Mouse (Mus musculus): ENCODE measurements at regions not wholly inside any gene's neighbourhood (a gene's known extent, or its start where the extent isn't known, plus 50 kb on each side); places are given as distances from the start of the nearest gene placed in this dataset.

DNA sequence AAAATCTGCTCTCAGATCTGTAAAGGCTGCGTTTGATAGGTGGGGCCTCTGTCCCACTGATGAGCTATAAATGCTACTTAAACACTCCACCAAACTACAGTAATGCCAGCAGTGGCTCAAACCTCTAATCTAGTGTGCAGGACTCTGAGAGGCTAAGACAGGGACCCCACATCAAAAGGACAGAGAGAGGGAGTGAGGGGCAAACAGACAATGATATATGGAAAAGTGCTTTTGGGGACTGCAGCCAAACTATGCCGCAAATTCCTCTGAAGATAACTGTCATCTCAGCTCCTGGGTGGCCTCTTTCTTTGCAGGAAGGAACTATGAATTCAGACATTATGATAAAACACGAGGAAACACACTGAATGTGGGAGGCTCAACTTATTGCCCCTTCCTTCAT, 138.9 kb upstream of the Ddit4l start:
- WGBS: 36% methylated on average over 3 of the region's 3 CpGs
- Histone ChIP-seq H3K27ac (peak overlapping the region; percentile 51), H3K9me3 (no peaks in the 10 kb centered on the region), H3K9ac (no peak overlapping the region), H3K4me3 (no peak overlapping the region), H3K4me2 (no peak overlapping the region), H3K27me3 (no peaks in the 10 kb centered on the region), H3K36me3 (no peaks in the 10 kb centered on the region), H3K4me1 (peaks cover 14% of the 10 kb centered on the region; the same call in 1 of the 2 replicates)
- no peak for ATAC-seq (ENCODE audit: insufficient number of reproducible peaks, insufficient read depth, low FRiP score, low TSS enrichment, low read depth)

- Histone ChIP-seq H3K27ac (no peak overlapping the region; the same call in 1 of the 2 replicates), H3K36me3 (no peaks in the 10 kb centered on the region), H3K27me3 (no peaks in the 10 kb centered on the region), H3K4me1 (peaks cover 14% of the 10 kb centered on the region; the same call in 1 of the 2 replicates), H3K9ac (no peak overlapping the region), H3K4me3 (no peak overlapping the region), H3K9me3 (no peaks in the 10 kb centered on the region), H3K4me2 (no peak overlapping the region)
- 28% methylated on average over 4 of the region's 4 CpGs for WGBS
- ATAC-seq (ENCODE audit: insufficient number of reproducible peaks, insufficient read depth, low FRiP score, low TSS enrichment, low read depth): 0 out of 2 replicates have a peak, but pooled peaks have one; percentile 15
Observed at GRCm38 (mm10) chr3:137482971-137483370, 138.4 kb upstream of the Ddit4l start.

- Histone ChIP-seq H3K27ac (no peak overlapping the region), H3K4me1 (no peaks in the 10 kb centered on the region), H3K9me3 (no peaks in the 10 kb centered on the region), H3K9ac (no peak overlapping the region), H3K4me3 (no peak overlapping the region), H3K27me3 (no peaks in the 10 kb centered on the region), H3K4me2 (no peak overlapping the region), H3K36me3 (no peaks in the 10 kb centered on the region)
- no peak for ATAC-seq (ENCODE audit: insufficient number of reproducible peaks, insufficient read depth, low FRiP score, low TSS enrichment, low read depth)
Observed at GRCm38 (mm10) chr3:137489592-137489991, 131.8 kb upstream of the Ddit4l start.

DNA sequence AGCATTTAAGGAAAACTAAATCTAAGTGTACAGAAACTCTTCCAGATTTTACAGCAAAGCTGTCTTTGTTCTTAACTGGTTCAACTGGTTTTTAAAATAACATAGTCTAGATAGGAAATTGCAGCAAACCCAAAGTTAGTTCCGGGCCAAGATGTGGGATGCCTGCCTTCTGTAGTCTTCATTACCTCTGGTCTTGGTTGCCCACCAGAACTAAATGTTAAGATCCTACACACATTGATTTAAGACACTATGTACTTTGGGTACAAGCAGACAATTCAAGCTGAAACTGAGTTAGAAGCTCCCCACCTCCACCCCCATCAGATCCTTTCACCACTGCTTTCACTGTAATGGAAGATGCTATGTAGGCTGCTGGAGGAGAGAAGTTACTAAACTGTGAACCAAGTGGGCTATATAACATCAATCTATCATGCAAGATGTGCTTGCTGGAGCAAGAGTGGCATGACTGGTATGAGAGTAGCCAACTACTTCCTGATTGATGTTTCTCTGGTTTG, 129.8 kb upstream of the Ddit4l start:
- no peak for ATAC-seq (ENCODE audit: insufficient number of reproducible peaks, insufficient read depth, low FRiP score, low TSS enrichment, low read depth)
- Histone ChIP-seq H3K9ac (no peak overlapping the region), H3K36me3 (no peaks in the 10 kb centered on the region), H3K27me3 (no peaks in the 10 kb centered on the region), H3K4me2 (no peak overlapping the region), H3K4me1 (no peaks in the 10 kb centered on the region), H3K4me3 (no peak overlapping the region), H3K27ac (no peak overlapping the region), H3K9me3 (no peaks in the 10 kb centered on the region)
- WGBS: 86% methylated on average over 1 of the region's 1 CpGs

DNA sequence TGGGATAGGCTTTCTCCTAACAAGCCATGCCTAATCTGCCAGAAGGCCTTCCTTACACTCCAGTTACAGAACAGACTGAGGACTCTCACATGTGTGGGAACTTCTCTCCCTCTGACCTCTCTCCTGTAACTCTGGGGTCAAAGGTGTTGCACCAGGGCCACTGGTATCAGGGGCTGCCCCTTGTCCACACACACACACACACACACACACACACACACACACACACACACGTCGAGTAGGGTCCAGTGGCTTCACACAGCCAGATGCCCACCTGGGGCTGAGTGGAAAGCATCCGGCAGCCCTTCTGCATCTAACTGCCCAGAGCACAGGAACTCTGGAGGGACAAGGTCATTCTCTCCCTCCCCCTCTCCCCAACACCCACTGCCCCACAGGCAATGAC, 123.1 kb upstream of the Ddit4l start:
- no peak for ATAC-seq (ENCODE audit: insufficient number of reproducible peaks, insufficient read depth, low FRiP score, low TSS enrichment, low read depth)
- H3K27me3 ChIP-seq: no peaks in the 10 kb centered on the region
- H3K27ac ChIP-seq: no peak overlapping the region
- no peaks in the 10 kb centered on the region for H3K4me1 ChIP-seq
- H3K4me3 ChIP-seq: no peak overlapping the region
- H3K9ac ChIP-seq: no peak overlapping the region
- no peaks in the 10 kb centered on the region for H3K36me3 ChIP-seq
- no peak overlapping the region for H3K4me2 ChIP-seq
- WGBS: 51% methylated on average over 3 of the region's 3 CpGs
- no peaks in the 10 kb centered on the region for H3K9me3 ChIP-seq

- 92% methylated on average over 1 of the region's 1 CpGs for WGBS
- no peak overlapping the region for H3K9ac ChIP-seq
Observed at GRCm38 (mm10) chr3:137511283-137511682, 110.1 kb upstream of the Ddit4l start.

GRCm38 (mm10) chr3:137512411-137512810, 109.0 kb upstream of the Ddit4l start:
- ATAC-seq (ENCODE audit: insufficient number of reproducible peaks, insufficient read depth, low FRiP score, low TSS enrichment, low read depth): no peak
- WGBS: 62% methylated on average over 2 of the region's 2 CpGs
- peaks cover 19% of the 10 kb centered on the region for H3K4me1 ChIP-seq
- H3K27me3 ChIP-seq: no peaks in the 10 kb centered on the region
- H3K4me3 ChIP-seq: no peak overlapping the region
- peak overlapping the region; percentile 80 for H3K27ac ChIP-seq
- no peaks in the 10 kb centered on the region for H3K9me3 ChIP-seq
- H3K36me3 ChIP-seq: no peaks in the 10 kb centered on the region
- H3K9ac ChIP-seq: no peak overlapping the region
- H3K4me2 ChIP-seq: 0 out of 2 replicates have a peak overlapping the region, but pooled peaks have one; percentile 29

More at GRCm38 (mm10) chr3:137511283-137511682, 110.1 kb upstream of the Ddit4l start:
- ATAC-seq (ENCODE audit: insufficient number of reproducible peaks, insufficient read depth, low FRiP score, low TSS enrichment, low read depth): no peak
- Histone ChIP-seq H3K27ac (no peak overlapping the region), H3K4me2 (no peak overlapping the region), H3K36me3 (no peaks in the 10 kb centered on the region), H3K4me3 (no peak overlapping the region), H3K27me3 (no peaks in the 10 kb centered on the region), H3K9me3 (no peaks in the 10 kb centered on the region), H3K4me1 (peaks cover 19% of the 10 kb centered on the region)

- Histone ChIP-seq H3K36me3 (no peaks in the 10 kb centered on the region), H3K9me3 (no peaks in the 10 kb centered on the region), H3K27me3 (no peaks in the 10 kb centered on the region), H3K9ac (no peak overlapping the region), H3K27ac (peak overlapping the region; percentile 80), H3K4me2 (peak overlapping the region; percentile 29; the same call in 1 of the 2 replicates), H3K4me3 (no peak overlapping the region), H3K4me1 (peaks cover 19% of the 10 kb centered on the region)
- 24% methylated on average over 6 of the region's 6 CpGs for WGBS
- peak; percentile 32; the same call in 1 of the 2 replicates for ATAC-seq (ENCODE audit: insufficient number of reproducible peaks, insufficient read depth, low FRiP score, low TSS enrichment, low read depth)
Observed at GRCm38 (mm10) chr3:137513026-137513425, 108.4 kb upstream of the Ddit4l start.

DNA sequence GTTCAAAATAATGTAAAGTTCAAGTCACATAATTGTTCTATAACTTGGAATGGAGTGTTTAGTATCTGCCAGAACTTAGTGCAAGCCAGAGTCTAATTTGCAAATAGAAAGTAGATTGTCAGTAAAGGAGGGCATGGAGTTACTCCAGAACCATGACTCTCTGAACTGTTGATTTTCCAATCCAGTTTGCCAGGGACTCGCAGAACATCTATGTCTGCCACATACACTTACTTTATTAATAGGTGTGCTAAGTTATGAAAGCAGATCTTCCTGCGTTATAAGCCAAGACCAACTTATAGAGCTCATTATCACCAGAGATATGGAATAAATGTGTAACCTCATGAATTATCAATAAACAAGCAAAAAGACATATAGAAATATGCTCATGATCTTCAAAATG, 107.2 kb upstream of the Ddit4l start:
- Histone ChIP-seq H3K27ac (no peak overlapping the region), H3K4me1 (peaks cover 19% of the 10 kb centered on the region), H3K4me2 (no peak overlapping the region), H3K27me3 (no peaks in the 10 kb centered on the region), H3K4me3 (no peak overlapping the region), H3K36me3 (no peaks in the 10 kb centered on the region), H3K9ac (no peak overlapping the region), H3K9me3 (no peaks in the 10 kb centered on the region)
- 90% methylated on average over 2 of the region's 2 CpGs for WGBS
- ATAC-seq (ENCODE audit: insufficient number of reproducible peaks, insufficient read depth, low FRiP score, low TSS enrichment, low read depth): no peak

- no peaks in the 10 kb centered on the region for H3K36me3 ChIP-seq
- H3K27ac ChIP-seq: no peak overlapping the region
- H3K4me3 ChIP-seq: no peak overlapping the region
- H3K9ac ChIP-seq: no peak overlapping the region
- no peak for ATAC-seq (ENCODE audit: insufficient number of reproducible peaks, insufficient read depth, low FRiP score, low TSS enrichment, low read depth)
- no peaks in the 10 kb centered on the region for H3K9me3 ChIP-seq
- H3K4me1 ChIP-seq: peaks cover 13% of the 10 kb centered on the region
- no peak overlapping the region for H3K4me2 ChIP-seq
- WGBS: 75% methylated on average over 4 of the region's 4 CpGs
- H3K27me3 ChIP-seq: no peaks in the 10 kb centered on the region
Observed at GRCm38 (mm10) chr3:137517433-137517832, 104.0 kb upstream of the Ddit4l start.

DNA sequence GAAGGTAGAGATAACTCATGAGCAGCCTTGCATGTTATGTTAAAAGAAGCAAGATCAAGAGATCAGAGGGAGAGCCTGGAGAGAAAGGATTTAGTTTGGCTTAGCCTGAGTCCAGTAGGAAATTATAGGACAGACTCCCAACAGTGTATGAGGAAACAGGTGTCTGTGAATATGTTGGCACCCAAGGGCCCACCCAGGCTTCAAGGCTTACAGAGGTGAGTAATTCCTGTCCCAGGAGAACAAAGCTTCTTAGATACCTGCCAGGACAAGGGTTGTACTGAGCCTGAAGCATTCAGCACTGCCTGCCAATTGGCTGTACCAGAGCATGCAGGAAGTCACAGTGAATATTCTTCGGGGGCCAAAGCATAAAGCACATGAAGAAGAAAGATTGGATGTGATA, 101.2 kb upstream of the Ddit4l start:
- no peak for ATAC-seq (ENCODE audit: insufficient number of reproducible peaks, insufficient read depth, low FRiP score, low TSS enrichment, low read depth)
- no peaks in the 10 kb centered on the region for H3K9me3 ChIP-seq
- H3K4me1 ChIP-seq: no peaks in the 10 kb centered on the region
- no peak overlapping the region for H3K27ac ChIP-seq
- no peak overlapping the region for H3K4me3 ChIP-seq
- H3K36me3 ChIP-seq: no peaks in the 10 kb centered on the region
- H3K27me3 ChIP-seq: no peaks in the 10 kb centered on the region
- H3K9ac ChIP-seq: no peak overlapping the region
- WGBS: 89% methylated on average over 1 of the region's 1 CpGs
- H3K4me2 ChIP-seq: no peak overlapping the region

GRCm38 (mm10) chr3:137525606-137526575, 95.5 kb upstream of the Ddit4l start:
- no peaks in the 10 kb centered on the region for H3K9me3 ChIP-seq
- no peak for ATAC-seq (ENCODE audit: insufficient number of reproducible peaks, insufficient read depth, low FRiP score, low TSS enrichment, low read depth)
- WGBS: 58% methylated on average over 12 of the region's 12 CpGs

More at GRCm38 (mm10) chr3:137525606-137526575, 95.5 kb upstream of the Ddit4l start:
- Histone ChIP-seq H3K4me2 (no peak overlapping the region), H3K27ac (peak overlapping the region; percentile 36; the same call in 1 of the 2 replicates), H3K27me3 (no peaks in the 10 kb centered on the region), H3K4me3 (no peak overlapping the region), H3K4me1 (peaks cover 26% of the 10 kb centered on the region), H3K36me3 (no peaks in the 10 kb centered on the region), H3K9ac (no peak overlapping the region)
